Mouse (Mus musculus): Measurements from ENCODE around the gene Erp29. TPM values are rescaled to one million over a fixed set of nuclear protein-coding genes. Genes with fewer than 3 reads are reported as not detected.
A peak's percentile ranks its signal among the peaks of the same experiment; 100 is the strongest.

Erp29 gene
- polyA plus RNA-seq, 1 experiment from 2014 or later = 175 TPM

DNA sequence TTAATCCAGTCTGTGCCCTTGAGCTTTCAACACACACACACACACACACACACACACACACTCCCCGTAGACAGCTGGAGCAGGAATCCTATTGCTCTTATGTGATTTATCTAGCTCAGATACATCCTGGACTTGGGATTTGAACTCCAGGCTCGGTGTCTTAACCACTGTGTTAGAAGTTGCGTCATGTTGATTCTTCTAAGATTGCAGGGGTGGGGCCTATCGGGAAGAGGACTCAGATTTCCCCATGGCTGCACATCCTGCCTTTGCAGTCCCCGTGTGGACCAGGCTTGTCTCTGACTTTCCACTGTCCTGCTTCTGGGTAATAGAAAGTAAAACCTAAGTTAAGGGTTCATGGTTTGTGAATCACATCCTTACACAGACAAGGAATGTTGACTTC lies 52.2 kb downstream of the Erp29 start:
- 38% methylated on average over 5 of the region's 5 CpGs for WGBS
- Histone ChIP-seq H3K27me3 (no peaks in the 10 kb centered on the region), H3K4me3 (replicated peaks) (no peak overlapping the region), H3K4me1 (peaks cover 17% of the 10 kb centered on the region), H3K36me3 (peaks cover 13% of the 10 kb centered on the region), H3K9me3 (replicated peaks) (no peaks in the 10 kb centered on the region), H3K9ac (no peak overlapping the region), H3K27ac (replicated peaks) (no peak overlapping the region), H3K4me2 (replicated peaks) (no peak overlapping the region)
- no peak for ATAC-seq (ENCODE audit: insufficient number of reproducible peaks, low FRiP score, low TSS enrichment, low read depth)

DNA sequence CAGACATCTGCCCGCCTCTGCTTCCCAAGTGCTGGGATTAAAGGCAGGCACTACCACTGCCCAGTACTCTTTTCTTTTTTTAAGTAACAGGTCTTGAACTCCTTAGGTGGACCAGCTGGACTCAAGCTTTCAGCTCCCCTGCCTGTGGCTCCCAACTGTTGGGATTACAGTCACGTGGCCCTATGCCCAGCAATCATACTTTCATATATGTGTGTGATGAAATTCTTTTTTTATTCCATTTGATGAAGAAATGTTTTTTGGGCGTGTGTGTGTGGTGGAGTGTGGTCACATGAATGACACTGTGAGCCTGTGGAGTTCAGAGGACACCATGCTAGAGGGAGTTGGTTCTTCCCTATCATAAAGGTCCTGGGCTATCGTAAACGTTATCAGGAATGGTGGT lies 52.8 kb downstream of the Erp29 start:
- 86% methylated on average over 5 of the region's 5 CpGs for WGBS

DNA sequence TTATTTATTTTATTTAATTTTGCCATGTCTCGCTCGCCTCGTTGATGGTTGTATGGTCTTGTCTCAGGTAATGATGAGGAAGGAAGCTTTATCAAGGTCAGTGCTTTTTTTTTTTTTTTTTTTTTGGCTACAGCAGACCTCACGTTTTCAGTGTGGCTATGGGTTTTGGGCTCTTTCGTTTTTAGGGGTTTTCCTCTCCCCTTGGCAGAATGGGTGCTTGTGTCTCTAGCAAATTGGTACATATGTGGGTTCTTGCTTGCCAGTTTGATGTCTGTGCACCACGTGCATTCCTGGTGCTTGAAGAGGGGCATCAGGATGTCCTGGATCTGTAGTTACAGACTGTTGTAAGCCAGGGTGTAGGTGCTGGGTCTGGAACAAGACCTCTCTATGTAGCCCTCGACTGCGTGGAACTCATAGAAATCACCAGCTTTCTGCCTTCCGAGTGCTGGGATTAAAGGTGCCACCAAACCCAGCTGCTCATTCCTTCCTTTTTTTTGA lies 53.3 kb downstream of the Erp29 start:
- H3K27ac ChIP-seq (replicated peaks) = no peak overlapping the region
- no peak for ATAC-seq (ENCODE audit: insufficient number of reproducible peaks, low FRiP score, low TSS enrichment, low read depth)
- H3K4me3 ChIP-seq (replicated peaks) = peak overlapping the region; percentile 98
- peak overlapping the region; percentile 87 for H3K4me2 ChIP-seq (replicated peaks)
- no peaks in the 10 kb centered on the region for H3K9me3 ChIP-seq (replicated peaks)
- no peaks in the 10 kb centered on the region for H3K27me3 ChIP-seq
- H3K4me1 ChIP-seq = peaks cover 17% of the 10 kb centered on the region
- H3K9ac ChIP-seq = peak overlapping the region; percentile 88
- peaks cover 13% of the 10 kb centered on the region for H3K36me3 ChIP-seq
- 50% methylated on average over 9 of the region's 9 CpGs for WGBS

More for the DNA sequence above, 52.8 kb downstream of the Erp29 start:
- Histone ChIP-seq H3K4me1 (peaks cover 17% of the 10 kb centered on the region), H3K27me3 (no peaks in the 10 kb centered on the region), H3K9me3 (replicated peaks) (no peaks in the 10 kb centered on the region), H3K9ac (no peak overlapping the region), H3K27ac (replicated peaks) (no peak overlapping the region), H3K4me3 (replicated peaks) (peak overlapping the region; percentile 98; the same call in 1 of the 2 replicates), H3K4me2 (replicated peaks) (peak overlapping the region; percentile 87), H3K36me3 (peaks cover 13% of the 10 kb centered on the region)
- no peak for ATAC-seq (ENCODE audit: insufficient number of reproducible peaks, low FRiP score, low TSS enrichment, low read depth)

DNA sequence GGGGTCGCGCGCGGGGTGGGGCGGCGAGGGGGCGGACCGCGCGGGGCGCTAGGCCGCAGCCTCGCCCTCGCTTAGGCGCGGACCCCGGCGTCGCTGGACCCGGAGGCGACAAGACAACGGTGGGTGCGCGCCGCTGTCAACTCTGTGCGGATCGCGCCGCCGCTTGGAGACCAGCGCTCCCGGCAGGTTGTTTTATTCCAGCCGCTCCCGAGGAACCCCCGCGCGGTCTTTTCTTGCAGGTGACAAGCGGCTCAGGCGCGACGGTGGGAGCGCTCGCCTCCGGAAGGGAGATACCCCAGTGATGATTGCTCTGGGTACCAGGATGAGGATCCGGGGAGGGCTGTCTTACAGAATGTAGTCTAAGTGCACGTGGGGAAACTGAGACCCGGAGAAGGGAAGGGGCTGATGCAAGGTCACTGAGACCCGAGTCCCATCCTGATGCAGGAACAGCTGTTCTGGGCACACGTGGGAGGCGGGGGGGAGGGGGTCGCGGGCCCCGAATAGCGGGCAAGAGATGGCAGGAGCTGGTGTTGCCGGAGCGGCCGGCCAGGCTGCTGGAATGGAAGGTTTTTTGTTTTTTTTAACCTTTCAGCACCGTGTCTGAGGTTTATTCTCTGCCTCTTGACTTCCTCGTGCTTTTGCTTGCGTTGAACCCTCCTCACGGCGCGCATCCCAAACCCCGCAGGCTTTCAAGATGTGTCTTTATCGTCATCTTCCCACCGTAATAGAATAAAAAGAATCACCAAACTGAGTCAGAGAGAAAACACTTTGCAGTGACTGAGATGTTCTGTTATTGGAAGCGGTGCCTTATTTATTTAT lies 54.0 kb downstream of the Erp29 start:
- peak overlapping the region; percentile 87 for H3K4me2 ChIP-seq (replicated peaks)
- H3K4me3 ChIP-seq (replicated peaks) = peak overlapping the region; percentile 98
- H3K9ac ChIP-seq = peak overlapping the region; percentile 88
- under 1% methylated on average over 67 of the region's 67 CpGs for WGBS
- H3K27ac ChIP-seq (replicated peaks) = peak overlapping the region; percentile 96
- no peaks in the 10 kb centered on the region for H3K27me3 ChIP-seq
- peak; percentile 55 for ATAC-seq (ENCODE audit: insufficient number of reproducible peaks, low FRiP score, low TSS enrichment, low read depth)
- peaks cover 17% of the 10 kb centered on the region for H3K4me1 ChIP-seq
- H3K9me3 ChIP-seq (replicated peaks) = no peaks in the 10 kb centered on the region
- peaks cover 13% of the 10 kb centered on the region for H3K36me3 ChIP-seq

DNA sequence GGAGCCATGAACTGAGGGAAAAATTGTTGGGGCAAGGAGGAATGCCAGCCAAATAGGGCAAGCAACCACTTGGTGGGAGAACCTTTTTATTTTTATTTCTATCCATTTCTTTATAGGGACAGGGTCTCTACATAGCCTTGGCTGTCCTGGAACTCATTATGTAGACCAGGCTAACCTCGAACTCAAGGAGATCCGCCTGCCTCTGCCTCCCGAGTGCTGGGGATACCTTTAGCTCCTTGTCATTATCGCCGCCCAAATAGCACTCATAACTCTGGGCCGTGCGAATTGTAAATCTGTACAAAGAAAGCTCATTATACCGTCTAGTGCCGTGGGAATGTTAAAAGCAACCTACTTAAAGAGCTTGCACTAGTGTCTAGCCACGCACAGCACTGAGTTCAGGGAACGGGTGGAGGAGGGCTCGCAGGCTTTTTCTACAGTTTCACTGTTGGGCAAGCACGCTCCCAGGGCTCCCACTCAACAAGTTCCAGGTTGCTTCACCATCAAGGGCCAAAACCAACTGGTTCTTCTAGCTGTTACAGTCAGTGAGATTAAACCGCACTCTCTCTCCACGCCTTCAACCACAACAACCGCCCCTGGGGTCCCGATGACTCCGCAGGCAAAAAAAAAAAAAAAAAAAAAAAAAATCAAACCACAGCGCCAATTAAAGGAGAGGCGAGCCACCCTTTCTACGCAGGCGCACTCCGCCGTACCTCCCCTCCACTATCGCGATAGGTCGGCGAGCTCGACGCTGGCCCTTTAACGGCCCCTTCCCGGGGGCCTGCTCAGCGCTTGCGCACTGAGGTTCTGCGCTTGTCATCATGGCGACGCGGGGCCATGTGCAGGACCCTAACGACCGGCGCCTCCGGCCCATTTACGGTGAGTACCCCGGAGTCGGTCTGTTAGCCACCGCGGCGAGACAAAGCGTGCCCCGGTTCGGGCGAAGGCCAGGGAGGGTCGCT lies 54.8 kb downstream of the Erp29 start, which contains the start of gene Naa25:
Gene Naa25 (plus strand): TSS at position 750 of the 959 bp plus-strand sequence.
- H3K4me1 ChIP-seq = peaks cover 17% of the 10 kb centered on the region
- H3K9ac ChIP-seq = peak within 1 kb of the TSS; percentile 88
- ATAC-seq (ENCODE audit: insufficient number of reproducible peaks, low FRiP score, low TSS enrichment, low read depth) = peak; percentile 93
- no peaks in the 10 kb centered on the region for H3K9me3 ChIP-seq (replicated peaks)
- peaks cover 13% of the 10 kb centered on the region for H3K36me3 ChIP-seq
- peak within 1 kb of the TSS; percentile 87 for H3K4me2 ChIP-seq (replicated peaks)
- 8% methylated on average over 53 of the region's 53 CpGs for WGBS
- H3K4me3 ChIP-seq (replicated peaks) = peak within 1 kb of the TSS; percentile 98
- peak within 1 kb of the TSS; percentile 96 for H3K27ac ChIP-seq (replicated peaks)
- H3K27me3 ChIP-seq = no peaks in the 10 kb centered on the region

DNA sequence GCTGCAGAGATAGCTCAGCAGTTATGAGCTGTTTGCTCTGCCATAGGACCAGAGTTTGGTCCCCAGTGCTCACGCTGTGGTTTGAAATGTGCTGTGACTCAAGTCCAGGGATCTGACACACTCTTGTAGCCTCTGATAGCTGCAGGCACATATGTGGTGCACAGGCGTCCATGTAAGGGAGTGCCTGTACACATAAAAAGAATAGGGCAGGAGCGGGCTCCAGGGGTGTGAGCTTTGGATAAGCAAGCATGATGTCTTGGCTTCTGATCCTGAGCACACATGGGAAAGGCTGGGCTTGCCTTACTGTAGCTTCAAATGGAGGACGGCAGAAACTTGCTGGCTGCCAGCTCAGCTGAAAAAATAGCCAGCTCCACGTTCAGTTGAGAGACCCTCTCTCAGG lies 56.7 kb downstream of the Erp29 start:
- Histone ChIP-seq H3K4me3 (replicated peaks) (no peak overlapping the region), H3K36me3 (no peaks in the 10 kb centered on the region), H3K27ac (replicated peaks) (no peak overlapping the region), H3K9ac (no peak overlapping the region), H3K9me3 (replicated peaks) (no peaks in the 10 kb centered on the region), H3K4me1 (peaks cover 17% of the 10 kb centered on the region), H3K4me2 (replicated peaks) (no peak overlapping the region), H3K27me3 (no peaks in the 10 kb centered on the region)
- no peak for ATAC-seq (ENCODE audit: insufficient number of reproducible peaks, low FRiP score, low TSS enrichment, low read depth)
- 75% methylated on average over 5 of the region's 5 CpGs for WGBS

DNA sequence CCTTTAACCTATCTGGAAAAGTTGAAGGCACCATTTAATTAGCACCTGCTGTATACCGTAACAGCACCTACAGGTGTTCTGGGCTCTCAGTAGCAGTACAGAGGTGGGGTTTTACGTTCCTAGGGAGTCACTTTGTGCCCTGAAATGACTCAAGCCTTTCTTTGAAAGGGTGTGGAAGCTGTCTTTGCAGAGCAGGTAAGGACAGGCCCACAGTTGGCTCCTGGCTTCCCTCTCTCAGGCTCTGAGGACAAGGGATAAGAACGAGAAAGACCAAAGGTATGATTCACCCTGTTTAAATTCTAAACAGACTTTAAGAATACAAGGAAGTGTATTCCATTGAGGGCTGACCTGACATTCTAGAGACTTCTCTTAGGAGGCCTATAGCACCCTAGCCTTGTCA lies 58.9 kb downstream of the Erp29 start:
- ATAC-seq (ENCODE audit: insufficient number of reproducible peaks, low FRiP score, low TSS enrichment, low read depth) = no peak
- Histone ChIP-seq H3K9me3 (replicated peaks) (no peaks in the 10 kb centered on the region), H3K4me3 (replicated peaks) (no peak overlapping the region), H3K27ac (replicated peaks) (peak overlapping the region; percentile 74; the same call in 1 of the 2 replicates), H3K27me3 (no peaks in the 10 kb centered on the region), H3K4me1 (no peaks in the 10 kb centered on the region), H3K4me2 (replicated peaks) (no peak overlapping the region), H3K9ac (no peak overlapping the region), H3K36me3 (no peaks in the 10 kb centered on the region)
- 71% methylated on average over 3 of the region's 3 CpGs for WGBS

DNA sequence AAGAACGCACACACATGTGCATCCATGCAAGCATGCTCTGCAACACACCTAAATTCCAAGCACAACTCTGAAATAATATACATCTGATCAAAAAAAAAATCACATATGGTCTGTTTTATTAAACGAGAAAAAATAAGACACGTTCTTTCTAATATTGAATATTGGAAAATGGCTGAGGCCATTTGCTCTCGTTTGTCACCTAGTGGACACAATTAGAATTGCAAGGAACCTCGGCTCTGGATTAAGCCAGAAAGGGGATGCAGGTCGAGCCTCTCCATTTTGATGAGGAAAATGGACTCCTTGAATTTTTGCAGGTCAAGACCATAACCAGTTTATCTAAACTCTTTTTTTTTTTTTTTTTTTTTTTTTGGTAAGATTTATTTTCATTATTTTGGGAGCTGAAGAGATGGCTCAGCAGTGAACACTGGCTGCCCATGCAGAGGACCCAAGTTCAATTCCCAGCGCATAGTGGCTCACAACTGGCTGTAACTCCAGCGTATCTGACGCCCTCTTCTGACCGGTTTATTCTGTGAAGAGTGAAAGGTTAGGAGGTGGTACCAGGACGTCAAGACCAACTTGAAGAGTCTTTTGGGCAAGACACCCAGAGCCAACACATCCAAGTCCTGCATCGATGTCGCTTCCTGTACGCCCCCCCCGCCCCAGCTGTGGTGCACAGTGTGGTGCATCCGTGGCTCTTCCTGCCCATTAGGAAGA lies 59.5 kb downstream of the Erp29 start:
- Histone ChIP-seq H3K4me2 (replicated peaks) (no peak overlapping the region), H3K4me1 (no peaks in the 10 kb centered on the region), H3K4me3 (replicated peaks) (no peak overlapping the region), H3K27me3 (no peaks in the 10 kb centered on the region), H3K9me3 (replicated peaks) (no peaks in the 10 kb centered on the region), H3K9ac (no peak overlapping the region), H3K27ac (replicated peaks) (0 out of 2 replicates have a peak overlapping the region, but pooled peaks have one; percentile 39), H3K36me3 (no peaks in the 10 kb centered on the region)
- 54% methylated on average over 16 of the region's 16 CpGs for WGBS
- no peak for ATAC-seq (ENCODE audit: insufficient number of reproducible peaks, low FRiP score, low TSS enrichment, low read depth)

DNA sequence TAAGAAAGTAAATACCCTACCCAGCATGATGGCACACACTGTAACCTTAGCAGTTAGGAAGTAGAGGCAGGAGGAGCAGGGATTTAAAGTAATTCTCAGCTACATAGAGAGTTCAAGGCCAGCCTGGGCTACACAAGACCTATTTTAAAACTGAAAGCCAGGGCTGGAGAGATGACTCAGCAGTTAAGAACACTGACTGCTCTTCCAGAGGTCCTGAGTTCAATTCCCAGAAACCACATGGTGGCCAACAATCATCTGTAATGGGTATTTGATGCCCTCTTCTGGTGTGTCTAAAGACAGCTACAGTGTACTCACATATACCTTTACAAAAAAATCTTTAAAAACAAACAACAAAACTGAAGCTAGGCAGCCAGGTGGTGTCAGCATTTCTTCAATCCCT lies 62.6 kb downstream of the Erp29 start:
- no peaks in the 10 kb centered on the region for H3K36me3 ChIP-seq
- H3K27me3 ChIP-seq = no peaks in the 10 kb centered on the region
- no peaks in the 10 kb centered on the region for H3K9me3 ChIP-seq (replicated peaks)
- peaks cover 17% of the 10 kb centered on the region for H3K4me1 ChIP-seq
- no peak overlapping the region for H3K9ac ChIP-seq
- no peak overlapping the region for H3K27ac ChIP-seq (replicated peaks)
- no peak overlapping the region for H3K4me2 ChIP-seq (replicated peaks)
- no peak for ATAC-seq (ENCODE audit: insufficient number of reproducible peaks, low FRiP score, low TSS enrichment, low read depth)
- no peak overlapping the region for H3K4me3 ChIP-seq (replicated peaks)

DNA sequence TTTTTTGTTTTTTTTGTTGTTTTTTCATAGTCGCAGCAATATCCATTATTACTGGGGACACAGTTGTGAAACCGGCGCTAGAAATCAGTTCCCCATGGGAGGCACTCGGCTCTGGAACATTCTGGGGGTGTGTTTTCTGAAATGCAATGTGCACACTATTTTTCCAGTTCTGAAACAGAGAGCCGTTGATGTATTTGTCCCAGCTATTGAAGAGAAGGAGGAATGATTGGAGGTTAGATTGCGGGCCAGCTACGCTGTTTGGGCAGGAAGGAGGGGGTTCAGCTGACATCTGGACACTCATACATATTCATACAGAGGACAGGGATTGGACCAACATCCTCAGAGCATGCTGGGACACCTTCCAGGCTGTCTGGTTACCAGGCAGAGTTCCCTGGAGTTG lies 63.2 kb downstream of the Erp29 start:
- 51% methylated on average over 7 of the region's 7 CpGs for WGBS
- no peak overlapping the region for H3K4me2 ChIP-seq (replicated peaks)
- H3K36me3 ChIP-seq = no peaks in the 10 kb centered on the region
- peaks cover 21% of the 10 kb centered on the region for H3K4me1 ChIP-seq
- no peaks in the 10 kb centered on the region for H3K27me3 ChIP-seq
- H3K4me3 ChIP-seq (replicated peaks) = no peak overlapping the region
- H3K27ac ChIP-seq (replicated peaks) = no peak overlapping the region
- H3K9me3 ChIP-seq (replicated peaks) = no peaks in the 10 kb centered on the region
- H3K9ac ChIP-seq = no peak overlapping the region
- ATAC-seq (ENCODE audit: insufficient number of reproducible peaks, low FRiP score, low TSS enrichment, low read depth) = no peak

Data from embryonic facial prominence, embryonic 15.5 days (tissue).